Mouse (Mus musculus) neural tube, embryonic 10.5 days (tissue): ENCODE results near the gene Hectd3.

ENCODE experiments used
- DNase-seq: peaks from one replicate; pipeline ENCODE4 v3.0.0-alpha.2; 2017; ENCODE audit warnings: low spot score; ENCODE audit errors: extremely low spot score

Gene Hectd3

GRCm38 (mm10) chr4:117014901-117015415 is 19.8 kb downstream of the Hectd3 start:
- no peak for DNase-seq

- no peak for DNase-seq
These were observed 22.6 kb downstream of the Hectd3 start for GRCm38 (mm10) chr4:117017738-117018137.

GRCm38 (mm10) chr4:117018327-117018726 is 23.2 kb downstream of the Hectd3 start:
- DNase-seq = no peak

- DNase-seq = peak; percentile 91
These were observed 24.4 kb downstream of the Hectd3 start, which contains the start of gene Eif2b3 for GRCm38 (mm10) chr4:117019206-117020134. Gene Eif2b3, plus strand, starts transcription at chr4:117019402.

DNA sequence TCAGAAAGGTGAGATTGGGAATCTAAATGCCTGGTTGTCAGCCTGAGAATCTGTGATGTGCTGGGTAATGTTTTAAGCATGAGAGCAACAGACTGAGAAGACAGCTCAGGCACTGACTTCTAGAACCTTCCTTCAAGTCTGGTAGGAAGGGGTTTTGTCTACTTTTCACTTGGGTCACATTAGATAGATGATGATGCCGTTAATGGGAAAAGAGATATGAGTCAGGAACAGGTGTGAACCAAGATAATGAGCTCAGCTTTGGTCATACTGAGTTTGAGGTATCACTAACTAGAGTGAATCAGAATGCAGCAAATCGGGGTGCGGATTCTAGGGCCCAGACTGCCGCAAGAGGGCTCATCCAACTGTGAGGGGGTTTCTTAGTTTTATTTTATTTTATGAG is 28.4 kb downstream of the Hectd3 start:
- no peak for DNase-seq

DNA sequence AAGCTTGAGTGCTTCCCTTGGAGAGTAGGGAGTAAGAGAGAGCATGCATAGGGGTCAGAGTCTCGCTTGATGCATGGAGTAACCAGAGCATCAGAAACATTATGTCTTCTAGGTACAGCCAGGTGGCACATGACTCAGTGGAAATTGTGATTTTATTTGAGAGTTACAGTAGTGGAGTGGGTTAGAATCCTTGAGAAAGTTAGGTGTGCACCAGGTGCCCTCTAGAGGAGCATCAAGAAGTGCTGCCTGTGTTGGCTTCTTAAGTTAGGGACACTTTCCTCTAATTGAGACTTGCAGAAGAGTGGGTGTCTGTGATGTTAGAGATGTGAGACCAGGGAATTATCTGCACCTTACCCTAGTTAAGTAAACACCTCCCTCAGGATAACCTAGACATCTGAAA is 36.0 kb downstream of the Hectd3 start:
- no peak for DNase-seq

DNA sequence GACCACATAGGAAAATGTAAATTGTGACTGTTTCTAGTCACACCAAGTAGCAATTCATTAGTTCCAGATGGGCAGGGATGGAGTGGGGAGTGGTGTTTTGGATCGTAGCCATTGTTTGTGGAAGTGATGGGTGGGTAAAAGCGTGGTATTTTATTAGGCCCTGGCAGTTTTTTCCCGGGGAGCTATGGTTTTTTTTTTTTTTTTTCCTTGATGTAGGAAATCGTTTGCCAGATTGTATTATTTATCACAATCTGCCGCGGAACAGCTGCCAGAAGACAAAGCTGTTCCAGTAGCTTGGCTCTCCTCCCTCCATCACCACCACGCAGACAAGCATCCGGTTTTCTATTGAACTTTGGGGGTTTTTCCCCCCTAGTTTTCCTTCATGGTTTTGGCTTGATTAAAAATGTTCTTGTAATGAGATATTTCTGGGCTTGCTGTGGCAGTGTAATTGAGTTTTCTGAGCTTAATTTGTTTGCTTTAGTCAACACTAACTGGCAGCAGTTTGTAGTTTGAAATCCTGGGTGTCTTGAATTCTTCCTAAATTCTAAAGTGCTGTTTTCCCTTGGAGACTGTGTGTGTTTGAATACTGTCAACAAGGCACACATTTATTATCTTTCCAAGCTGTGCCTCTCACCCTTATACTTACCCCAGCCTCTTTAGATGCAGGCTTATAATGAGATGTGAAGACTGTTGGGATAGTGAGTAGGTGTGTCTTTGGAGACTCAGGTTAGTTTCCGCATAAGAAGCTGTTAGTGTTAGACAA is 45.0 kb downstream of the Hectd3 start:
- DNase-seq = no peak

DNA sequence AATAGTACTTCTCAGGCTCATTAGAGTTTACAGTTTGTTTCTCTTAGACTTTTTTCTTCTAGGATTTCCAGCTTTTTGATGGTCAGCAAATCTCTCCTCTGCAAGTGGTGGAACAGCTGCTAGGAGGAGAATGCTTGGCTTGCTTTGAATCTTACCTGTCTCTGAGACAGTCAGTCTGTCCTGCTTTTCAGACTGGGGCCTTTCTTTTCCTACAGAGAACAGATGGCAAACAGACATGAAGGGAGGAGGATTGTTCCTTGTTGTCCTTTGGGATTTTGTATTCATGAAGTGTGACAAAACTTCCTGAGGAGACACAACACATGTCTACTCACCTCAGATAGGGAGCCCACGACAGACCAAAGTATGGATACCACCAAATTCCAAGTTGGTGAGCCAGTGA is 45.7 kb downstream of the Hectd3 start:
- DNase-seq = no peak

- DNase-seq = no peak
These were observed 46.2 kb downstream of the Hectd3 start for GRCm38 (mm10) chr4:117041283-117041721.

DNA sequence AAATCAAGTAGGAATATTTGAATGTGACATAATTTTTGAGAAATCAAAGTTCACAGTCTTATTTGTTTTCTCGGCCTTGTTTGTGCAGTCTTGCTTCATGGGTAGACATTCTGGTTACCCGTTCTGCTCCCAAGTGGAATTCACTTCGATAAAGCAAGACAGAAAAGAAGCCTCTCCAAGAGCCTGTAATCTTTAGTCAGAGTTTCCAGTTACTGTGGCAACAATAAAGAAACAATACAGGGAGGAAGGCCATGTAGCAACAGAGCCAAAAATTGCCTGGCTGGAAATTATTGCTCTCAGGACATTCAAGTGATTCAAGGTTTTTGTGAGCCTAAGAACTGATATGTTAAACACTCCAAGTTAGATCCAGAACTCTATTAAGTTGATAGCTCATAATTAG is 53.7 kb downstream of the Hectd3 start:
- DNase-seq = no peak

DNA sequence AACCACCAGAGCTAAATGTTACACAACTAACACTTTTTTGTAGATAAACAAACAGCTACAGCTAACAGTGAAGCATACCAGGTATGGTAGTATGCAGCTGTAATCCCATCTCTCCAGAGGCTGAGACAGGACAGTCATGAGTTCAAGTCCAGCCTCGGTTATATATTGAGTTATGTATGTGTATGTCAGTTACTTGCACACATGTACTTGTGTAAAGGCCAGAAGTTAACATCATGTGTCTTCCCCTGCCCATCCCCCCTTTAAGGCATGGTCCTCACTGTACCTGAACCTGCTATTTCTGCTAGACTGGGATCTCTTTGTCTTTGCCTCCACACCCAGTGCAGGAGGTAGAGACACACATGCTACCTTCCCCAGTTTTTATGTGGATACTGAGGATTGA is 54.4 kb downstream of the Hectd3 start:
- DNase-seq = no peak

GRCm38 (mm10) chr4:117052626-117053025 is 57.5 kb downstream of the Hectd3 start:
- DNase-seq = no peak

DNA sequence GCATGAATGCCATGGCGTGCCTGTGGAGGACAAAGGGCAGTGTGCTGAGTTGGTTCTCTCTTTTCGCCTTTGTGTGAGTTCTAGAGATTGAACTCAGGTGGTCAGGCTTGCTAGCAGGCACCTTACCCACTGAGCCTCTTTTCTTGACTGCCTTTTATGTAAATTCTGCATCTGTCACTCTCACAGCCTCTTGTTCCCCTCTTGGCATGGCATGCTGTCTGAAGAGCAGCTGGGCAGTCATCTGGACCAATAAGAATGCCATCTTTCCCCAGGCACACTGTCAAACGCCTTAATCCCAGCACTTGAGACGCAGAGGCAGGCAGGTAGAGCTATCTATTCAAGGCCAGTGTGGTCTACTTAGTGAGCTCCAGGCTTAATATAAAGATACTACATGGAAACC is 58.8 kb downstream of the Hectd3 start:
- no peak for DNase-seq
